Mouse (Mus musculus) CD4-positive naive resting alpha-beta T cell, adult 76 days (primary cell): Measurements from ENCODE around the gene Zfp330. TPM values are rescaled to one million over a fixed set of nuclear protein-coding genes. Genes with fewer than 3 reads are reported as not detected.

Experiments
- total RNA-seq: library from RNA; stranded (reverse); gene quantifications from one replicate; pipeline ENCODE4 v1.2.4, GENCODE M21; 2023

Gene Zfp330
- 99.4 TPM for total RNA-seq

DNA sequence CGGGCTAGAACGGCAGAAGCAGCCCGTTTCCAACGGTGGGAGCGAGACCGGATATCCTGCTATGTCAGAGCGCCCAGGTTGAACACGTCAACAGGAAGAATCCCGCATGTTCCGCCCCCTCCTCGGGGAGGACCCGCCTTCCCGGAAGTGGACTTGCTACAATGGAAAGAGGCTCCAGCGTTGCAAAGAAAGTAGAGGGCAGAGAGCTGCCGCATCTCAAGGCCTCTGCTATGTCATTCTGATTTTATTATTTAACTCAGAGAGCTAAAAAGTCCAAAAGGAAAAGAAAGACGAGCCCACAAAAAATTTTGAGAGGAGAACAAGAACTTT, at the start of gene Zfp330:
TSS of gene Zfp330 (minus strand) at position 68 of the 330 bp plus-strand sequence.

Other genes starting within 250 kb of the Zfp330 start
- 0.29 TPM for gene Rnf150, start 89.2 kb upstream of the Zfp330 start, total RNA-seq